Mouse (Mus musculus) layer of hippocampus, postnatal 14 days (tissue): ENCODE measurements at regions not wholly inside any gene's neighbourhood (a gene's known extent, or its start where the extent isn't known, plus 50 kb on each side); places are given as distances from the start of the nearest gene placed in this dataset.

Source experiments
- DNase-seq, 2 experiments: peaks; one replicate each; pipeline ENCODE4 v3.0.0; 2021 to 2022; ENCODE audit warnings: low spot score in 2 of 2, mixed read lengths in 1 of 2

DNA sequence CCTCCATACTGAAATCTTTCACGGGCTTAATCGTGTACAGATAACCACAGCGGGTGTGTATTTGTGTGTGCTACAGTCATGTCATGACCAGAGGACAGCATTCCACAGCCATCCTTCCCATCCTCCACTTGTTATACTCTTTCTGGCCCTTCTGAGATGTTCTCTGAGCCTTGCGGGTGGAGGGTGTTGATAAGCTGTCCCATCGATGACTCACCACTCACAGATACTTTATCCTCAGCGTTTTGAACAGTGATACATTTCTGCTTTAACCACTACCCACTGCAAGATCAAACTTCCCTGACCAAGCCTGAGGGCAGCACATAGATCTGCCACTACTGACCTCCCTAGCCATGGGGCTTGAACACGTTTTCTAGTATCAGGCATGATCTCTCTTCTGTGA is 274.3 kb upstream of the Rtl1 start:
- DNase-seq = no peak

DNA sequence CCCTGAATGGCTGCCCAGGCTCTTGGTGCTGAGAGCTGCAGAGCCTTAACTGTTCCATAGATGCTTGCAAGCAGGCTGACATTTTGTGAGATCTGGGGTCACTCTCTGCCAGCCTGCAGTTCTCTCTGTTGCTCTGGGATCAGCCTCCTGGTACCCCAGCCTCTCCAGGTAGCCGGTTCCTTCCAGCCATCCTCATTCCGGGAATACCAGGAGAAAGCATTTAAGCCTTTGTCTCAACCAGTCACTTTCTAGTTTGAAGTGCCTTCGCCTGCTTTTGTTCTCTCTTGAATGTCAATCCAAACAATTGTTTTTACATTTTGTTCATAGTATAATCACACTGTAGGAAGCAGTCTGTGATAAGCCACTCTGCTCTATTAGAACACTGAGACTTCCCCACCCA is 281.0 kb upstream of the Rtl1 start:
- no peak for DNase-seq

DNA sequence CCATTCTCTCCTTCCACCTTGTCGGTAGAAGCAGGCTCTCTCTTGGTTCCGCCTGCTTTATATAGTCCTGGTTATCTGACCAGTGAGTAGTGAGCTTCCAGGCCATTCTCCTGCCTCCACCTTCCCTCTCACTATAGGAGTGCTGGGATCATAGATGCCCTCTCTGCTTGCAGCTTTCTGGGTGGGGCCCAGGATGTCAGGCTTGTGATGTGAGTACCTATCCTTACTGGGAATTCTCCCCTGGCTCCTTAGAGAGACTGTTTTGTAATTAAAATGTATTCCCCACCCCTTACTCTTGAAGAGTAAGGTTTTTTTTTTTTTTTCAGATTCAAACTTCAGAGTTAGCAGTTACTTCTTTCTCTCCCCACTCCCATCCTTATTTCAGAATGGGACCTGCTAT is 291.1 kb upstream of the Rtl1 start:
- DNase-seq = no peak

GRCm38 (mm10) chr12:109892834-109893233 is 292.7 kb upstream of the Rtl1 start:
- DNase-seq = no peak

- DNase-seq = no peak
These were observed 293.5 kb upstream of the Rtl1 start for GRCm38 (mm10) chr12:109893657-109894056.

DNA sequence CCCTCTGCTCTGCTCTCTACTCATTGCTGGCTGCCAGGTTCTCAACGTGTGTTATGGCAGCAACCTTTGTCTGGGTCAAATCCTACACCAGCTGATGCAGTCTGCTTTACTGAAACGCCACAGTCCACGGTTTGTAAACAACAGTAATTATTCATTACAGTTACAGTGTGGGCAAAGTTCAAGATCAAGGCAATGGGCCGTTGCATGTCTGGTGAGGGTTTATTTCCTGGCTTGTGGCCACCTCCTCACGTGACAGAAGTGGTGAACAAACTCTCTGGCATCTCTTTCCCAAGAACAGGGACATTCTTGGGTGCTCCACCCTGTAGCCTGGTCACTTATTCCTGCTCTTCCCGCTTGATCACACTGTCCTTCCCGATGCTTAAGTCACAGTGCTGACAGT is 295.3 kb upstream of the Rtl1 start:
- no peak for DNase-seq

DNA sequence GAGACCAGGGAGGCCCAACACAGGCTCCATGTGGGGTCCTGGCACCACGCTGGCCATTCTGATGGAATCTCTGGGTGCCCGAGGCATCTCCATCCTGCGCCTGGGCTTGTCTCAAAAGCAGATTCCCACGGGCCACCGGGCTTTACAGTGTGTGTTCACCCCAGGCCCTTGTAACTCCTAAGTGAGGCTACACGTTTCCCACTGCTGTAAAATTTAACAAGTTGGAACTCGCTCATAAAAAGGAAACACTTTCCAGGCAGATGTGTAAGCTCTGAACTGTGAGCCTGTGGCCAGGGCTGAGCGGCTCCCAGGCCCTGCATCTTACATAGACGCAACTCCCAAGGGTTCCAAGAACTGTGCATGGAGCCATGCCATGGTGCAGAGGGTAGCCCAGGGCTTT is 296.3 kb upstream of the Rtl1 start:
- no peak for DNase-seq

- DNase-seq = no peak
These were observed 296.8 kb upstream of the Rtl1 start for GRCm38 (mm10) chr12:109896906-109897305.

DNA sequence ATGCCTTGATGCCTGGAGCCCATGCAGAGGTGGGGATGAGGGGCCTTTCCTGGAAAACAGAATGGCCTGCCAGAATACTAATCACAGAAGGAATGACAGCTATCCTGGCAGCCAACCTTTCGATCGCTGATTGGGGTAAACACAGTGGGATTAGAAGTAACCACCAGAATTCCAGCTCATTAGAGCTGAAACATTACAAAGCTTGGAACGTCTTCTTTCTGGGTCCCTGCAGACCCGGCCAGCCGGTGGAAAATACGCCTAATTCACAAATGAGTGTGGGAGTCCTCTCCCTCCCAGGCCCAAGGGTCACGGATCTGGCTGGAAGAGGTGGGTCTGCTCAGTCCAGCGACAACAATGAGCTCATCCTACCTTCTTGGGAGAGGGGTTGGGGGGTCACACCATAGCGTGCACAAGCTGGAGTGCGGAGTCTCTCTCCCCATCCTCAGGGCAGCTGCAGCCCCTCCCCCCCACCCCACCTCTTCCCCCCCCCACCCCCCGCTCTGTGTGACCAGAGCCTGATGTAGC is 297.8 kb upstream of the Rtl1 start:
- no peak for DNase-seq

DNA sequence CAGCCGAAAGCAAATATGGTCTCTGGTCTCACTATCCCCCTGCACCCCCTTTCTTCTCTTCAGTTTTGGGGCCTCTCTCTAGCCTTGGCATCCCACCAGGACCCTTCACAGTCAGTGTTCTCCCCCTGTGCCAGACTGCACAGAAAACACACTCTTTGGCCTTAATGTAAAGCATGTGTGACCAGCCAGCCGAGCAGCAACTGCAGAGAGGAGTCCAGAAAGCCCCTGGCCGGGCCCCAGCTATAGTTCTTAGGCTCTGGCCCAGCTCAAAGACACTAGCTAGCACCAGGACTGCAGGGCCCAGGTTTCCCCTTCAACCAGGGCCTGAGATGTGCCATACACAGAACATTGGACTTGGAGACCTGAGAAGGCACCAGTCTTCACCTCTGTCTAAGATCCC is 299.3 kb upstream of the Rtl1 start:
- DNase-seq = no peak

- peak in 1 of 2 experiments; percentile 49 for DNase-seq
These were observed 310.9 kb upstream of the Rtl1 start for GRCm38 (mm10) chr12:109910966-109911495.

- DNase-seq = no peak
These were observed 311.4 kb upstream of the Rtl1 start for GRCm38 (mm10) chr12:109911506-109911905.

GRCm38 (mm10) chr12:109917761-109918160 is 317.6 kb upstream of the Rtl1 start:
- no peak for DNase-seq

DNA sequence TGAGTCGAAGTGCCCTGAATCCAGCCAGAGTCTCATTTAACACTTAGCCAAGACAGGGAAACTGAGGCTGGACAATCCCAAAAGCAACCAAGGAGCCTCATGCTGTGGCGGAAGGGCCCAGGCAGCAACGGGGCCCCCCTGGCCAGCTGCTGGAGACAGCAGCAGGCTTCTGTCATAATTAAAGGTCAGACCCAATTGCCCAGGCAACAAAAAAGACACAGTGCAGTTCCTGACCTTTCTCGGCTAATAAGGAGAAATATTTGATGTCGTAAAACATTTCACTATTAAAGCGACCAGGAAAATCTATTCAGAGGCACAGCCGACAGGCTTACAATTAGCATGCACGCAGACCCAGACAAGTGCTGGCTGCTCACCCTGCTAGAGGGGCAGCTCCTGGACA is 318.8 kb upstream of the Rtl1 start:
- DNase-seq = no peak

DNA sequence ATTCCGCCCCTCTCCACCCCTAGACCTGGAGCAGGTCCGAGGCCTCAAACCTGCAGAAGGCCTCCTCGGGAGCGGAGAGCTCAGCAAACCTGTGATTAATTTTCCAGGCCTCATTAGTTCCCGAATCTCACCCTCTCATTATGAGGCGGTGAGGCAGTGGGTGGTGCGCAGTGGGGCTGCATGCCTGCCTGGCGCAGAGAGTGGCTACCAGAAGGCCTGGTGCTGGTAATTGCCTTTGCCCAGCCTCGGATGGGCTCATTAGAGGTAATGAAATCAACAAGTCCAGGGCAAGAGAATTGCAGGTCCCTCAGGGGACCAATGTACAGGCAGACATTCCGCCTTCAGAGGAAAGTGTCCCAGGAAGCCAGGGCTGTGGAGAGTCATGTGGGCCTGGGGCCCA is 322.0 kb upstream of the Rtl1 start:
- no peak for DNase-seq

- DNase-seq = no peak
These were observed 325.7 kb upstream of the Rtl1 start for GRCm38 (mm10) chr12:109925866-109926265.

DNA sequence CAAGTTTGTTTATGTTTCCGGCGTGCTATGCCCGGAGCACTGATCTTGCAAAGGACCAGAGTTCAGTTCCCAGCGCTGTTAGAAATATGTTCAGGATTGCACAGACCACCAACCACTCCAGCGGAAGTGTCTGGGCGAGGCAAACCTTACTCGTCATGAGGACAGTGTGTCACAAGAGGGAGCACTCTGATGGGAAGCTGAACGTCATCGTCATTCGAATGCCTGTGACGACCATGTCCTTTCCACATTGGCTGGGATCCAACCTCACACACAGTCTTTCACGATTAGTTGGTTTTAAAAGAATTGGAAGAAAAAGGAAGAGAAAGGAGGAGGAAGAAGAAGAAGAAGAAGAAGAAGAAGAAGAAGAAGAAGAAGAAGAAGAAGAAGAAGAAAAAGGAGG is 326.5 kb upstream of the Rtl1 start:
- DNase-seq = no peak

GRCm38 (mm10) chr12:109946179-109946578 is 332.7 kb upstream of the Dio3 start:
- no peak for DNase-seq

DNA sequence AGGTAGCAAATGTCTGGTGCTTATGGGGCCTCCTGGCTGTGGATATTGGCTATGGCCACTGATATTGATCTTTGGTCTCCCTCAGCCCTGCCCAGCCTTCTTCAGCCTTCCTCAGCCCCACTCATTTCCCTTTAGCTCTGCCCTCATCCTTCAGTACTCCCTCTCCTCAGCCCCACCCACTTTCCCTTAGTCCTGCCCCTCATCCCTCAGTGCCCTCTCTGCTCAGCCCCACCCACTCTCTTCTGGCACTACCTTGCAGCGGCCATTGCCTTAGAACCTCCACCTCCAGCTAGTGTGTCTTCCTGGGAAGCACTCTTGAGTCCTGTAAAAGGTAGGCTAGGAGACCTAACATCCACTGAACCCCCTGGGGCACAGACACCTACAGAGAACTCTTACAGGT is 331.9 kb upstream of the Dio3 start:
- no peak for DNase-seq

DNA sequence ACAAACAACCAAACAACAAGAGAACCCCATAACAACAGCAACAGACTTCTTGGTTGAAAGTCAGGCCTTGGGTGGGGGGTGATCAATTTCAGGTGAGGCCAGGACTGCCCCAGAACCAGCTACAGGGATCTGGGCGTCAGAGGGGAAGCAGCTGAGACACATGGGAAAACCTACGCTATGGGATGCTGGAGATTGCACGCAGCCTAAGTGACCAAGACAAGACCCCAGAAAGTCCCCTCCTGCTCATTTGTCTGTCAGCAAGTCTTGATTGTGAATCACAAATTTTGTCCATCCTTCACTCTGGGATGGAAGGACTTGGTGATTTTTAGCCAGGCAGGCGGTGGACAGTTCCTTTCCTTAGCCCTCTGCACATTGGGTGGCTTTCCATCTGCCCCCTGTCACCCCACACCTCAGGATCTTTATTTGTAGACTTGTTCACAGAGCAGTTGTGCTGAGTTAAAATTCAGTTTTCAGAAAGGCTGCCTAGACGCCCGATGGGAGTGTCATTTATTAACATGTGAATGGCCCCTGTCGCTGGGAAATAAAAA is 330.9 kb upstream of the Dio3 start:
- no peak for DNase-seq

GRCm38 (mm10) chr12:109948434-109948984 is 330.4 kb upstream of the Dio3 start:
- no peak for DNase-seq

- no peak for DNase-seq
These were observed 329.5 kb upstream of the Dio3 start for GRCm38 (mm10) chr12:109949231-109949965.

DNA sequence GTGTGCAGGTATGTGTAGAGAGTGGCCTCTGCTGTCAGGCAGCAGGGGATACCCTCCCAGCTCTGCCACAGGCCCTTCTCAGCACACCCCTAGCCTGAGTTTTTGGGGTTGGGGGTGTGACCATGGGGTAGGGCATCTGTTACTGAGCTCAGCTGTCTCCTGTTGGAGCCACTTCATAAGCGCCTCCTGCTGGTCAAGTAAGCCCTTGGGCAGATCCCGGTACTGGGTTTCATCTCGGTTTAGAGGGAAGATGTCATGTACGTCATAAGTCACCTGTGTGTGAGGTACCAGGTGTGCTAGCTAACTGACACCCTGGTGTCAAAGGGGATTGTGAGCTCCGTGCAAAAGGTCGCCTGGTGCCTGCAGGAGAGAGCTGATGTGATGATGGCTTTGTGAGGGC is 328.2 kb upstream of the Dio3 start:
- DNase-seq = no peak
